Mouse (Mus musculus): ENCODE data around the gene Zbtb42.

GRCm38 (mm10) chr12:112665881-112666544 lies 12.6 kb upstream of the Zbtb42 start:
- TF ChIP-seq POLR2A (IDR thresholded peaks at IDR 0.05; ENCODE audit: borderline replicate concordance, extremely low read depth, insufficient read depth, insufficient read length, poor library complexity, severe bottlenecking) (no peak), CTCF (IDR thresholded peaks at IDR 0.05; ENCODE audit: borderline replicate concordance, extremely low read depth, insufficient read depth, insufficient read length) (no peak)

Data from brain, embryonic 14.5 days (tissue).